Mouse (Mus musculus) stomach, embryonic 14.5 days (tissue): Measurements from ENCODE around the gene Taar3. TPM values are rescaled to one million over a fixed set of nuclear protein-coding genes. Genes with fewer than 3 reads are reported as not detected.

Experiments
- ATAC-seq: fragments of 200-750 bp; cut with Nextera tagmentation; 2 replicates; pipeline ENCODE4 v1.8.0; 2017; ENCODE audit warnings: low read depth, moderate TSS enrichment; ENCODE audit not compliant: insufficient number of reproducible peaks, insufficient read depth, low FRiP score
- H3K27ac ChIP-seq: fragments of 300-500 bp; sonication (generic); 2 replicates; pipeline ENCODE4 v1.5.1; 2014; ENCODE audit warnings: mild to moderate bottlenecking, low read length, moderate library complexity, mixed read lengths
- H3K27me3 ChIP-seq: fragments of 300-500 bp; sonication (generic); 2 replicates; pipeline ENCODE4 v1.6.1; 2014; ENCODE audit warnings: low read length, control low read depth, mixed read lengths; ENCODE audit not compliant: control insufficient read depth, insufficient read depth
- H3K36me3 ChIP-seq: fragments of 300-500 bp; sonication (generic); 2 replicates; pipeline ENCODE4 v1.6.1; 2014; ENCODE audit warnings: mild to moderate bottlenecking, control low read depth, low read length, moderate library complexity, mixed read lengths; ENCODE audit not compliant: control insufficient read depth, insufficient read depth
- H3K4me1 ChIP-seq: fragments of 300-500 bp; sonication (generic); 2 replicates; pipeline ENCODE4 v1.6.1; 2014; ENCODE audit warnings: low read length, control low read depth, mixed read lengths; ENCODE audit not compliant: control insufficient read depth, insufficient read depth
- H3K4me2 ChIP-seq: fragments of 300-500 bp; sonication (generic); replicated peaks from 2 replicates; pipeline ENCODE4 v1.6.1; 2014; ENCODE audit warnings: low read depth, low read length, control low read depth
- H3K4me3 ChIP-seq: fragments of 300-500 bp; sonication (generic); 2 replicates; pipeline ENCODE4 v1.5.1; 2014; ENCODE audit warnings: low read depth, low read length, control low read depth
- H3K9ac ChIP-seq: fragments of 300-500 bp; sonication (generic); replicated peaks from 2 replicates; pipeline ENCODE4 v1.6.1; 2014; ENCODE audit warnings: low read depth, mild to moderate bottlenecking, control low read depth, low read length, moderate library complexity, mixed read lengths
- H3K9me3 ChIP-seq: fragments of 300-500 bp; sonication (generic); 2 replicates; pipeline ENCODE4 v1.6.1; 2016; ENCODE audit warnings: low read depth, low read length, control low read depth; ENCODE audit not compliant: control insufficient read depth
- WGBS: fragments of 180-500 bp; shearing (Covaris S2); extraction: QIAGEN DNeasy Blood & Tissue Kit; methylation state at CpG from one replicate; pipeline ENCODE4 v1.1.7; 2014; 5-methylcytosine and 5-hydroxymethylcytosine counted together
- polyA plus RNA-seq: library from polyadenylated mRNA; unstranded; fragments of >200 nt; fragmentation: Nextera tagmentation; extraction: Ambion mirVana; gene quantifications from 2 replicates; pipeline ENCODE4 v1.2.1, GENCODE M21; 2014

Taar3 gene
- not detected in 2 replicates for polyA plus RNA-seq

GRCm38 (mm10) chr10:23949508-23950005, at the start of gene Taar3:
Gene Taar3, plus strand, starts transcription at chr10:23949558.
- Histone ChIP-seq H3K27ac (no peak within 1 kb of the TSS), H3K9ac (no peak within 1 kb of the TSS), H3K9me3 (no peaks in the 10 kb centered on the region), H3K27me3 (no peaks in the 10 kb centered on the region), H3K4me1 (peaks cover 4% of the 10 kb centered on the region; the same call in 1 of the 2 replicates), H3K36me3 (no peaks in the 10 kb centered on the region), H3K4me3 (no peak within 1 kb of the TSS), H3K4me2 (no peak within 1 kb of the TSS)
- WGBS: 82% methylated on average over 16 of the region's 16 CpGs
- ATAC-seq: no peak

DNA sequence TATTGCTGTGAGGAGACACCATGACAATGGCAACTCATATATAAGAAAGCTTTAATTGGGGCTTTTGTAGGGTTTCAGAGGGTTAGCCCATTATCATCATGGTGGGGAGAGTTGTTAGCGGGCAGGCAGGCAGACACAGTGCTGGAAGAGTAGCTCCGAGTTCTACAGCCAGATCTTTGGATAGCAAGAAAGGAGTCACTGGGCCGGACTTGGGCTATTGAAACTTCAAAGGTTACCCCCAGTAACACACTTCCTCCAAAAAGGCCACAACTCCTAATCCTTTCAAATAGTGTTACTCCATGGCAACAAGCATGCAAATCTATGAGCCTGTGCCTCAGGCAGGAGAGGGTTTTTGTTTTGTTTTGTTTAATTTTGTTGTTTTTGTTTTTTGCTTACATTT, 48.2 kb upstream of the Taar3 start:
- Histone ChIP-seq H3K4me3 (no peak overlapping the region), H3K9ac (no peak overlapping the region), H3K27me3 (no peaks in the 10 kb centered on the region), H3K27ac (no peak overlapping the region), H3K4me1 (no peaks in the 10 kb centered on the region), H3K4me2 (no peak overlapping the region), H3K36me3 (no peaks in the 10 kb centered on the region), H3K9me3 (no peaks in the 10 kb centered on the region)
- no peak for ATAC-seq
- WGBS: 91% methylated on average over 3 of the region's 3 CpGs

DNA sequence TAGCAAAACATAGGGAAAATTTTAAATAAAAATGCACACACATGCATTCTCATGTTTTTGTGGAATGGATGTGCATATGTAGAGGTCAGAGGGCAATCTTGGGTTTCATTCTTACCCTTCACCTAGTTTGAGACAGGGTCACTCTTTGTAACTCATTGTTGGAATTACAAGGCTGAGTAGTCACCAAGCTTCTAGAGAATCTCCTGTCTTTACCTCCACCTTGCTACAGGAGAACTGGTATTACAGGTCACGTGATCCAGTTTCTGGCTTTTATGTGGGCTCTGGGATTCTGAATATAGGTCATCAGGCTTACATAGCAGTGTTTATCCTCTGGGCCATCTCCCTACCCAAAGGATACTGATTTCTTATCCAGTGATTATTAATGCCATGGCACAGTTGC, 43.7 kb upstream of the Taar3 start:
- H3K27ac ChIP-seq: no peak overlapping the region
- no peak overlapping the region for H3K9ac ChIP-seq
- no peaks in the 10 kb centered on the region for H3K27me3 ChIP-seq
- H3K9me3 ChIP-seq: no peaks in the 10 kb centered on the region
- H3K4me3 ChIP-seq: no peak overlapping the region
- H3K36me3 ChIP-seq: no peaks in the 10 kb centered on the region
- no peaks in the 10 kb centered on the region for H3K4me1 ChIP-seq
- no peak overlapping the region for H3K4me2 ChIP-seq
- 83% methylated on average over 1 of the region's 1 CpGs for WGBS
- ATAC-seq: no peak

DNA sequence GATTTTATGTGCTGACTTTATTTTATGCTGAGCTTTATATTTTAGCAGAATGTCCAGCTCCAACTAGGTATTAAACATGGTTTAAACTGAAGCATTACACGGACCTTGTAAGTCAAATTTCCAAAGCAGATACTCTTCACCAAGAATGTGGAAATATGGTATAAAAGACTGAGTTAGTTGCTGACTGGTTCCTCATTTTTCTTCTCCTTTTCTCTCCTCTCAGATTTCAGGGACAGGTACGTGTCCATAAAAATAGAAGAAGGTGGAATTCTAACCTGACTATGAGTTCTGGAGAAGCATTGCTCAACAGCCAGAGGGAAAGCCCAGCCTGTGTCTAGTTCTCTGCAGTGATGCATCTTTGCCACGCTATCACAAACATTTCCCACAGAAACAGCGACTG, 29.3 kb upstream of the Taar3 start, which contains the start of gene Taar1:
Gene Taar1 (plus strand): TSS at position 301 of the 400 bp plus-strand sequence.
- Histone ChIP-seq H3K36me3 (no peaks in the 10 kb centered on the region), H3K27me3 (no peaks in the 10 kb centered on the region), H3K9me3 (no peaks in the 10 kb centered on the region), H3K4me3 (no peak within 1 kb of the TSS), H3K9ac (no peak within 1 kb of the TSS), H3K4me2 (no peak within 1 kb of the TSS), H3K4me1 (no peaks in the 10 kb centered on the region), H3K27ac (no peak within 1 kb of the TSS)
- ATAC-seq: no peak
- WGBS: 93% methylated on average over 4 of the region's 4 CpGs

GRCm38 (mm10) chr10:23922468-23922867, 26.9 kb upstream of the Taar3 start:
- ATAC-seq: no peak
- no peak overlapping the region for H3K9ac ChIP-seq
- H3K36me3 ChIP-seq: no peaks in the 10 kb centered on the region
- no peaks in the 10 kb centered on the region for H3K27me3 ChIP-seq
- 58% methylated on average over 3 of the region's 3 CpGs for WGBS
- H3K4me2 ChIP-seq: no peak overlapping the region
- no peak overlapping the region for H3K27ac ChIP-seq
- no peaks in the 10 kb centered on the region for H3K9me3 ChIP-seq
- H3K4me3 ChIP-seq: no peak overlapping the region
- no peaks in the 10 kb centered on the region for H3K4me1 ChIP-seq

DNA sequence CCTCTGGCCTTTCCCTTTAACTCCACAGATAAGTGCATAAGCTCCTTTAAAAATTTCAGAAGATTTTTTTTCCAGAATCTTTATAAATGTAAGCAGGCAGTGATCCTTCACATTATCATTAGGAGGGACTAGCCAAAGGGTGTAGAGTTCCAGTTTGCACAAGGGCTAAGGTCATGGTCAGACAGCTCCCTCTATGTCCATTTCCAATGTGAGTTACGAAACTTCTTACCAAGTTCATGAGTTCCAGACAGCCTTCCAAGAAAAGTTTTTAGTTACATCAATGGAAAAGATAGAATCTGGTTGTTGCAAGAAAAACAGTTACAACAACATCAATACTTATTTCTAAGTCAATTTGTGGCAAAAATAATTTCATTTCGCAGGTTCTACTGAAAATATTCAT, 25.4 kb upstream of the Taar3 start:
- Histone ChIP-seq H3K9me3 (no peaks in the 10 kb centered on the region), H3K9ac (no peak overlapping the region), H3K36me3 (no peaks in the 10 kb centered on the region), H3K4me1 (no peaks in the 10 kb centered on the region), H3K27ac (no peak overlapping the region), H3K4me3 (no peak overlapping the region), H3K4me2 (no peak overlapping the region), H3K27me3 (no peaks in the 10 kb centered on the region)
- no peak for ATAC-seq
- 93% methylated on average over 2 of the region's 2 CpGs for WGBS

DNA sequence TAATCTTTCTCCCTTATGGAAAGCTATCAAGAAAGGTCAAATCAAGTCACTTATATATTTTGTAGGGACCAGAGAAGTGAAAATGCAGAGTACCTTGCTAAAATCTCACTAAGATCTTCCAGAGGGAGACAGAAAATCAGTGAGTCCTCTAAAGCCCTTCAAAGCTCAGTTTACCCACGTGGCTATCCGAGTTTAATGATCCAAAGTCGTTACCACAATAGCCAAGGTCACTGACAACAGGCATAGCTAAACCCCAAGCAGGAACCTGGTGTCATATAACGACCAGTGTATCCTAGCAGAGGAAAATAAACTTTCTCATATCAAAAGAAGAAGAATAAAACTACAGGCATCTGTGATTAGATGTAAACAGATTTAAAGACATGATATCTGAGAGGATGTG, 11.7 kb upstream of the Taar3 start:
- H3K27ac ChIP-seq: no peak overlapping the region
- H3K4me3 ChIP-seq: no peak overlapping the region
- H3K9ac ChIP-seq: no peak overlapping the region
- H3K27me3 ChIP-seq: no peaks in the 10 kb centered on the region
- no peaks in the 10 kb centered on the region for H3K9me3 ChIP-seq
- 40% methylated on average over 4 of the region's 4 CpGs for WGBS
- no peak for ATAC-seq
- no peak overlapping the region for H3K4me2 ChIP-seq
- no peaks in the 10 kb centered on the region for H3K4me1 ChIP-seq
- no peaks in the 10 kb centered on the region for H3K36me3 ChIP-seq

DNA sequence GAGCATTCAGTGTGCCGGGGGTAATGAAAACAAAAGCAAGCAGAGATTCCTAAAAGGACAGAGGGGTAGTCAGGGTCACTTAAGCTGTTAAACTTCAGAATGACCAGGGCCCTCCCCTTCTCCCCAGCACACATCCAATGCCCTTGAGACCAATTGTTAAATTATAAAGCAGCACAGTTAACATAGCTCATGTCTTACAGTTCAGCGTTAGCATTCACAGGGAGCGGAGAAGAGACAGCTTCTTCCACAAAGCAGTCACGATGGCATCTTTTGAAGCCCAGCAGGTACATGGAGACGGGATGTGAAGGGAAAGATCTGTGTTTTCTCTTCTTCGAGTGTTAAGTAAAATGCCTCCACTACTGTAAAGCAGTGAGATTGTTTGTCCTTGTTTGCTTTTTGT, 11.0 kb upstream of the Taar3 start, which contains the start of gene Taar2:
Gene Taar2 (plus strand): TSS at position 261 of the 400 bp plus-strand sequence.
- H3K9me3 ChIP-seq: no peaks in the 10 kb centered on the region
- H3K27ac ChIP-seq: no peak within 1 kb of the TSS
- 62% methylated on average over 6 of the region's 6 CpGs for WGBS
- H3K4me1 ChIP-seq: no peaks in the 10 kb centered on the region
- no peak within 1 kb of the TSS for H3K4me2 ChIP-seq
- no peaks in the 10 kb centered on the region for H3K27me3 ChIP-seq
- no peak for ATAC-seq
- no peak within 1 kb of the TSS for H3K4me3 ChIP-seq
- no peaks in the 10 kb centered on the region for H3K36me3 ChIP-seq
- no peak within 1 kb of the TSS for H3K9ac ChIP-seq

- Histone ChIP-seq H3K9ac (no peak overlapping the region), H3K27ac (no peak overlapping the region), H3K9me3 (no peaks in the 10 kb centered on the region), H3K4me3 (no peak overlapping the region), H3K36me3 (no peaks in the 10 kb centered on the region), H3K4me2 (no peak overlapping the region), H3K27me3 (no peaks in the 10 kb centered on the region), H3K4me1 (no peaks in the 10 kb centered on the region)
- WGBS: 82% methylated on average over 5 of the region's 5 CpGs
- no peak for ATAC-seq
These were observed 6.9 kb upstream of the Taar3 start for GRCm38 (mm10) chr10:23942465-23942864.
